Mouse (Mus musculus): ENCODE measurements around the gene Gm3667. TPM values are rescaled to one million over a fixed set of nuclear protein-coding genes. Genes with fewer than 3 reads are reported as not detected.
"Not testable (repeated sequence)": the region's sequence is repeated elsewhere in the genome, so short reads cannot be mapped to it uniquely, and the experiment has no call there.

Gm3667 gene
- polyA plus RNA-seq (2015; fragmentation: Nextera tagmentation; extraction: Ambion mirVana) = 2.9 and 4.5 TPM in 2 replicates

- Histone ChIP-seq H3K4me2 (peak within 1 kb of the TSS; percentile 60), H3K9ac (peak within 1 kb of the TSS; percentile 62), H3K4me3 (peak within 1 kb of the TSS; percentile 47)
- not testable (repeated sequence) for H3K27ac ChIP-seq; H3K27me3 ChIP-seq; ATAC-seq; H3K9me3 ChIP-seq (replicated peaks); H3K36me3 ChIP-seq (ENCODE audit: poor library complexity, severe bottlenecking); H3K4me1 ChIP-seq
- WGBS = 1% methylated on average over 23 of the region's 43 CpGs
These were observed at the start of gene Gm3667 for GRCm38 (mm10) chr14:6889521-6890012. TSS of gene Gm3667 (minus strand) at chr14:6889962.

GRCm38 (mm10) chr14:6899881-6900280, 10.1 kb upstream of the Gm3667 start:
- not testable (repeated sequence) for H3K9ac ChIP-seq; H3K36me3 ChIP-seq (ENCODE audit: poor library complexity, severe bottlenecking); H3K4me1 ChIP-seq; H3K9me3 ChIP-seq (replicated peaks); H3K27me3 ChIP-seq; H3K4me3 ChIP-seq; H3K27ac ChIP-seq; ATAC-seq; H3K4me2 ChIP-seq
- 98% methylated on average over 21 of the region's 24 CpGs for WGBS

GRCm38 (mm10) chr14:6888811-6889210, 951 bp downstream of the Gm3667 start:
- not testable (repeated sequence) for H3K27ac ChIP-seq; H3K27me3 ChIP-seq; H3K36me3 ChIP-seq (ENCODE audit: poor library complexity, severe bottlenecking); H3K4me1 ChIP-seq; H3K9me3 ChIP-seq (replicated peaks); H3K9ac ChIP-seq; ATAC-seq
- WGBS = 9% methylated on average over 4 of the region's 5 CpGs
- H3K4me2 ChIP-seq = peak overlapping the region; percentile 60
- peak overlapping the region; percentile 47 for H3K4me3 ChIP-seq

GRCm38 (mm10) chr14:6840211-6840610, 49.6 kb downstream of the Gm3667 start, which contains the start of gene Gm3642:
TSS of gene Gm3642 (minus strand) at chr14:6840311.
- not testable (repeated sequence) for H3K4me2 ChIP-seq, H3K4me3 ChIP-seq
- WGBS = no CpG with 5 or more reads among the region's 3 CpGs

GRCm38 (mm10) chr14:6823297-6823696, 66.5 kb downstream of the Gm3667 start:
- H3K4me1 ChIP-seq; H3K27ac ChIP-seq; H3K27me3 ChIP-seq; H3K36me3 ChIP-seq (ENCODE audit: poor library complexity, severe bottlenecking); H3K9ac ChIP-seq; ATAC-seq; H3K9me3 ChIP-seq (replicated peaks); H3K4me3 ChIP-seq; H3K4me2 ChIP-seq: not testable (repeated sequence)
- over 99% methylated on average over 3 of the region's 3 CpGs for WGBS

More at GRCm38 (mm10) chr14:6840211-6840610, 49.6 kb downstream of the Gm3667 start, which contains the start of gene Gm3642:
- H3K4me1 ChIP-seq; H3K9ac ChIP-seq; H3K36me3 ChIP-seq (ENCODE audit: poor library complexity, severe bottlenecking); H3K9me3 ChIP-seq (replicated peaks); H3K27ac ChIP-seq; H3K27me3 ChIP-seq; ATAC-seq: not testable (repeated sequence)

Other genes starting within 250 kb of the Gm3667 start
- gene Gm10251, start 205.8 kb downstream of the Gm3667 start, polyA plus RNA-seq (2015; fragmentation: Nextera tagmentation; extraction: Ambion mirVana) = not detected in 2 replicates
- gene Gm8050, start 169.7 kb downstream of the Gm3667 start, polyA plus RNA-seq (2015; fragmentation: Nextera tagmentation; extraction: Ambion mirVana) = not detected in 2 replicates
- 9.1 and 9.5 TPM in 2 replicates for gene Gm3636, start 147.6 kb downstream of the Gm3667 start, polyA plus RNA-seq (2015; fragmentation: Nextera tagmentation; extraction: Ambion mirVana)
- gene Gm8362, start 115.6 kb downstream of the Gm3667 start, polyA plus RNA-seq (2015; fragmentation: Nextera tagmentation; extraction: Ambion mirVana) = not detected in 2 replicates
- not detected in 2 replicates for gene Gm3642, start 49.7 kb downstream of the Gm3667 start, polyA plus RNA-seq (2015; fragmentation: Nextera tagmentation; extraction: Ambion mirVana)
- not detected in 2 replicates for gene Gm6356, start 83.9 kb upstream of the Gm3667 start, polyA plus RNA-seq (2015; fragmentation: Nextera tagmentation; extraction: Ambion mirVana)
- gene Gm10406, start 137.5 kb upstream of the Gm3667 start, polyA plus RNA-seq (2015; fragmentation: Nextera tagmentation; extraction: Ambion mirVana) = 2.0 and 2.4 TPM in 2 replicates
- gene Gm3685, start 155.0 kb upstream of the Gm3667 start, polyA plus RNA-seq (2015; fragmentation: Nextera tagmentation; extraction: Ambion mirVana) = not detected in 2 replicates
- gene Gm3696, start 210.7 kb upstream of the Gm3667 start, polyA plus RNA-seq (2015; fragmentation: Nextera tagmentation; extraction: Ambion mirVana) = 4.0 and 4.5 TPM in 2 replicates
- not detected in 2 replicates for gene Gm6676, start 235.4 kb upstream of the Gm3667 start, polyA plus RNA-seq (2015; fragmentation: Nextera tagmentation; extraction: Ambion mirVana)